Mouse (Mus musculus) ES-E14 (cell line): Measurements from ENCODE around the gene Casp3. TPM values are rescaled to one million over a fixed set of nuclear protein-coding genes. Genes with fewer than 3 reads are reported as not detected.

Experiments used
- DNase-seq: peaks from one replicate; pipeline ENCODE4 v3.0.0-alpha.2; 2013; ENCODE audit warnings: low read depth, low spot score
- H3K27ac ChIP-seq: 2 replicates; pipeline ENCODE4 v1.5.1; 2012; ENCODE audit warnings: low read depth, mild to moderate bottlenecking, low read length, moderate library complexity, mixed read lengths; ENCODE audit not compliant: poor library complexity, insufficient read depth, severe bottlenecking
- H3K36me3 ChIP-seq: 2 replicates; pipeline ENCODE4 v1.6.1; 2012; ENCODE audit warnings: mild to moderate bottlenecking, low read length, moderate library complexity, mixed read lengths; ENCODE audit not compliant: control insufficient read depth, poor library complexity, insufficient read depth, severe bottlenecking
- H3K4me1 ChIP-seq, 2 experiments: fragments of 150-350 bp in 1 of 2; sonication (generic) in 1 of 2; 2 replicates each; pipeline ENCODE4 v1.6.1; 2012; ENCODE audit warnings: low read length in 2 of 2, mild to moderate bottlenecking in 1 of 2, mixed read lengths in 1 of 2; ENCODE audit not compliant: control insufficient read depth in 2 of 2, insufficient read depth in 2 of 2, poor library complexity in 1 of 2
- H3K4me3 ChIP-seq, 2 experiments: fragments of 150-350 bp in 1 of 2; sonication (generic) in 1 of 2; 2 replicates each; pipeline ENCODE4 v1.5.1; 2012; ENCODE audit warnings: low read length in 2 of 2, low read depth in 1 of 2, mild to moderate bottlenecking in 1 of 2, mixed read lengths in 1 of 2; ENCODE audit not compliant: insufficient read depth in 1 of 2, poor library complexity in 1 of 2, severe bottlenecking in 1 of 2
- H3K9ac ChIP-seq: 2 replicates; pipeline ENCODE4 v1.6.1; 2012; ENCODE audit warnings: low read depth, mild to moderate bottlenecking, low read length, mixed read lengths; ENCODE audit not compliant: poor library complexity, insufficient read depth, severe bottlenecking
- H3K9me3 ChIP-seq: fragments of 150-350 bp; sonication (generic); 2 replicates; pipeline ENCODE4 v1.6.1; 2012; ENCODE audit warnings: low read depth, mild to moderate bottlenecking, low read length; ENCODE audit not compliant: control insufficient read depth, insufficient read depth
- CHD2 ChIP-seq: IDR thresholded peaks from 2 replicates; pipeline ENCODE4 v1.6.1; 2014; ENCODE audit warnings: mild to moderate bottlenecking, low read depth, low read length, inconsistent platforms
- HCFC1 ChIP-seq: IDR thresholded peaks from 2 replicates; pipeline ENCODE4 v1.6.1; 2012; ENCODE audit warnings: low read length, inconsistent platforms, borderline replicate concordance; ENCODE audit not compliant: insufficient read depth
- MAFK ChIP-seq: IDR thresholded peaks from 2 replicates; pipeline ENCODE4 v1.6.1; 2014; ENCODE audit warnings: mild to moderate bottlenecking, low read depth, low read length, inconsistent platforms; ENCODE audit not compliant: insufficient read depth
- ZC3H11A ChIP-seq: IDR thresholded peaks from 2 replicates; pipeline ENCODE4 v1.6.1; 2012; ENCODE audit warnings: low read depth, mild to moderate bottlenecking, inconsistent platforms, low read length, borderline replicate concordance
- ZNF384 ChIP-seq: IDR thresholded peaks from 2 replicates; pipeline ENCODE4 v1.6.1; 2012; ENCODE audit warnings: low read depth, low read length, inconsistent platforms
- in situ Hi-C, 2 experiments: fragments of 600-800 bp; cut with MboI; formaldehyde crosslinking; loops; one replicate each; pipeline ENCODE4 v1.15.1; 2025; ENCODE audit warnings: low sequenced_read_pairs in 2 of 2, inconsistent platforms in 1 of 2; ENCODE audit not compliant: unreplicated experiment in 2 of 2
- total RNA-seq: library from RNA; depleted of rRNA; stranded (reverse); fragments of 300-350 nt; gene quantifications from 2 replicates; pipeline ENCODE4 v1.2.3, GENCODE M21; 2012

The Casp3 gene
- total RNA-seq, 1 experiment = 30.7 TPM

DNA sequence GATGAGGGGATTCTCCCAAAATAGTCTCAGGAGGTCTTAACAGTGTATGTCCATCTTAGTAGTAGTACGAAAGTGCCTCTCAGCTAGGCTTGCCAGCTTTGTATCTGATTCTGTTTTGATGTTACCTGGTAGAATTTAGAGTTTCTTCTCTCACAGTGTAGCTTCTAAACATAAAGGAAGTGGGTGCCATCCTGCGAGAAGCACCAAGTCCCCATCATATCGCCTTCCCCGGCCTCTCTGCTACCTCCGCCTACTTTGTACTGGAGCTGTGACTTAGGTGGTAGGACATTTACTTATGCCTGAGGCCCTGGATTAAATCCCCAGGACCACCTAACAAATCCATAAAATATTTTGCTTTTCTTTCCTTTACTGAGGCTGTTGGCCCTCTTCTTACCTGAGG is 9.6 kb downstream of the Casp3 start:
- H3K4me1 ChIP-seq = peaks cover 0 to 5% of the 10 kb centered on the region in 2 experiments; a peak in 3 of 4 replicates
- in situ Hi-C loops = no loop called here
- H3K36me3 ChIP-seq = no peaks in the 10 kb centered on the region
- no peak for DNase-seq
- no peaks in the 10 kb centered on the region for H3K9me3 ChIP-seq
- no peak overlapping the region for H3K9ac ChIP-seq
- H3K4me3 ChIP-seq = no peak overlapping the region
- no peak overlapping the region for H3K27ac ChIP-seq
- TF ChIP-seq ZNF384 = no peak
- no peak for TF ChIP-seq MAFK
- TF ChIP-seq ZC3H11A = no peak
- TF ChIP-seq CHD2 = no peak
- TF ChIP-seq HCFC1 = no peak

DNA sequence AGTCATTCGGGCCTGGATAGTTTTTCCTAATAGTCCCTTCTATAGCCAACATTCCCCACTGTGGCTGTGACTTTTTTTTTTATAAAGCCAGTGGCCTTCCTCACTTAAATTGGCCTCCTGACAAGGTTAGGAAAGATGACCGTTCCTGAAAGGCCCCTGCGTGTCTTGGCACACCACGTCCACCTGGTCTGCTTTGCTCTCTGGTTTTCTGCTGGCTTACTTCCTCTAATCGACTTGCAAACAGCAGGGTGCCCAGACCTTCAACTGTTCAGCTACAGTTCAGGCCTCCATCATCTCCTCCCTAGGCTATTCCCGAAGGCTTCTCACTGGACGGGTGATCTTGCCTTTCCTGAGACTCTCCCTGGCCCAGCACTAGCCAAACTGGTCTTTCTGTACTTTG is 10.8 kb downstream of the Casp3 start:
- Histone ChIP-seq H3K4me3 (no peak overlapping the region), H3K36me3 (peaks cover 2% of the 10 kb centered on the region; the same call in 1 of the 2 replicates), H3K27ac (no peak overlapping the region), H3K9ac (no peak overlapping the region), H3K9me3 (no peaks in the 10 kb centered on the region), H3K4me1 (peaks cover 2 to 5% of the 10 kb centered on the region in 2 experiments; a peak in 3 of 4 replicates)
- no peak for DNase-seq
- TF ChIP-seq ZNF384 (no peak), HCFC1 (no peak), CHD2 (no peak), MAFK (no peak), ZC3H11A (no peak)
- in situ Hi-C loops = no loop called here

DNA sequence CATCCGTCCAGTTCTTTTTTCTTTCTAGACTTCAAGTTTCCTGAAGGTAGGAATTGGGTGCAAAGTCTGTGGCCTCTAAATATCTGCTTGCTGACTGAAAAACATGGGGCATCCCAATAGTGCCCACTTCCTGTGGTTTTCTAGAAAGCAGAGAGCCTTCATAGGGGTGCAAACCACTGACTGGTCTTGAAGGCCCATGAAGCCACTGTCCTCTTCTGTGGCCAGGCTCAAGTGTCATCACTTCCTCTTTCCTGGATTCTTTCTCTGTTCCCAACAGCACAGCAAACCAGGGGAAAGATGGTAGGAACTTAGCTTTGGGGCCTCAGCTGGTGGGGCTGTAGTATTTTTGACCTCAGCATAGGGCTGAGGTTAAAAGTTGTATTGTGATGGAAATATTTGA is 11.6 kb downstream of the Casp3 start:
- in situ Hi-C loops = no loop called here
- Histone ChIP-seq H3K9me3 (no peaks in the 10 kb centered on the region), H3K36me3 (peaks cover 2% of the 10 kb centered on the region; the same call in 1 of the 2 replicates)

DNA sequence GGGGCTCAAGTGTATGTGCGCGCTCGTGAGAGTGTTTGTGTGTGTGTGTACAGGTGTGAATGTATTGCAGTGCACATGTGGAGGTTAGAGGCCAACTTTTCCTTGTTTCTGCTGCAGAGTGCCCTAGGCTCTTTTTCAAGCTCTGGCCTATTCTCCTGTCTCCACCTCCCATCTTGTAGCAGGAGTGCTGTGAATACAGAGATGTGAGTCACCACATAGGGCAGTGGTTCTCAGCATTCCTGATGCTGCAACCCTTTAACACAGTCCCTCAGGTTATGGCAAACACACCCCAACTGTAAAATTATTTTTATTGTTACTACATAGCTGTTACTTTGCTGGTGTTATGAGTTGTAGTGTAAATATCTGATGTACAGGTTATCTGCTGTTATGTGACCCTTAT is 13.3 kb downstream of the Casp3 start:
- H3K4me1 ChIP-seq = peaks cover 2 to 5% of the 10 kb centered on the region in 2 experiments; a peak in 3 of 4 replicates
- H3K9ac ChIP-seq = no peak overlapping the region
- TF ChIP-seq MAFK (no peak), ZC3H11A (no peak), ZNF384 (no peak), CHD2 (no peak), HCFC1 (no peak)
- peaks cover 5% of the 10 kb centered on the region; the same call in 1 of the 2 replicates for H3K36me3 ChIP-seq
- DNase-seq = no peak
- in situ Hi-C loops = no loop called here
- H3K27ac ChIP-seq = no peak overlapping the region
- no peaks in the 10 kb centered on the region for H3K9me3 ChIP-seq
- H3K4me3 ChIP-seq = no peak overlapping the region

More for the DNA sequence above, 11.6 kb downstream of the Casp3 start:
- Histone ChIP-seq H3K9ac (no peak overlapping the region), H3K4me3 (no peak overlapping the region), H3K4me1 (peaks cover 2 to 5% of the 10 kb centered on the region in 2 experiments; a peak in 3 of 4 replicates), H3K27ac (no peak overlapping the region)
- DNase-seq = no peak
- TF ChIP-seq MAFK (no peak), HCFC1 (no peak), ZNF384 (no peak), CHD2 (no peak), ZC3H11A (no peak)
